Mouse (Mus musculus) kidney, adult 2 months (tissue): ENCODE measurements at regions not wholly inside any gene's neighbourhood (a gene's known extent, or its start where the extent isn't known, plus 50 kb on each side); places are given as distances from the start of the nearest gene placed in this dataset.

ENCODE experiments used
- CTCF ChIP-seq: fragments of 200-500 bp; conservative IDR thresholded peaks from 2 replicates; pipeline ENCODE4 v1.5.1; 2011; ENCODE audit warnings: low read depth, mild to moderate bottlenecking, control low read depth, low read length, moderate library complexity, mixed read lengths; ENCODE audit not compliant: insufficient read depth, insufficient read length
- POLR2A ChIP-seq: fragments of 200-500 bp; IDR thresholded peaks from one replicate; pipeline ENCODE4 v1.6.1; 2011; ENCODE audit warnings: low read depth, low read length, control low read depth

DNA sequence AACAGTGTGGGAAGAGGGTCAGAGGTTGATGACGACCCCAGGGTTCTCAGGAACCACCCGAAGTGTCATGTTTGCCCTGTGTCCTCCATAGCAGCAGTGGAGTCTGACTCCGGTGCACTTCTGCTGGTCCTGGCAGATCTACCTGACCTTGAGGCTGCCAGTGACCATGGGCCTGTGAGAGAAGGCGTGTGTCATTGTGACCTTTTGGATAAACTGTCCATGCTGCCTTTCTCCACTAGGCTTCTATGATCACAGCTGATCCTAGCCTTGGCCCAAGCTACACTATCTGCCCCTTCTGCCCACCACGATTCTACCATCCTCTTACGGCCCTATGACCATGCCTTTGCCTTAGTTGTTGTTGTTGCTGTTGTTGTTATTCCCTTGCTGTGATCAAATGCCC lies 163.2 kb upstream of the Fstl4 start:
- TF ChIP-seq CTCF: no peak
- TF ChIP-seq POLR2A: no peak
